Mouse (Mus musculus) thymus, adult 18-20 months (tissue): ENCODE data around the gene Pik3ip1.

ENCODE experiments used
- DNase-seq, 2 experiments: peaks; one replicate each; pipeline ENCODE4 v3.0.0; 2022; ENCODE audit warnings: mixed read lengths in 2 of 2

The Pik3ip1 gene

DNA sequence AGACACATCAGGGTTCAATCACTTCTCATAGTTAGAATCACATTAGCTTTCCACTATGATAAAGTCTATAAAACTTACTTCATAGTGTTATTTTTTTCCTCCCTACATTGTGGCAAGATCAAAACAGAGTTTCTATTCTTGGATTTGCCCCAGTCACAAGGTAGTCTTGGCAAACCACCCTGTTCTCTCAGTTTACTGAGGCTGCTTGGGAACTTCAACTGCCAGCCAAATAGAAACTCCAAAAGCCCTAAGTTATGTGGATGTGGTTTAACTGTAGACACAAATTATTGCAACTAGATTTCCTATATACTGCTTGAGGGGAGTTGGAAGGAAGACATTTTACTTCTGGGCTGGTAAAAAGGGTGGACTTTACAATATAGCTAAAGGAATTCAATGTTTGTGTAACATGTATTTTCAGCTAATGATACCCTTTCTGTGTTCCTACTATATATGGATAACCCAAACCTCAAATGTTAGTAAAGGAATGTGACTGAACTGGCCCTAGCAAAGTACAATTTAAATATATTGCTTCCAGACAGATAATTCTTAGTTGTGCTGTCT lies at the start of gene Pik3ip1:
Gene Pik3ip1 (plus strand): TSS at position 511 of the 561 bp plus-strand sequence.
- DNase-seq = no peak

DNA sequence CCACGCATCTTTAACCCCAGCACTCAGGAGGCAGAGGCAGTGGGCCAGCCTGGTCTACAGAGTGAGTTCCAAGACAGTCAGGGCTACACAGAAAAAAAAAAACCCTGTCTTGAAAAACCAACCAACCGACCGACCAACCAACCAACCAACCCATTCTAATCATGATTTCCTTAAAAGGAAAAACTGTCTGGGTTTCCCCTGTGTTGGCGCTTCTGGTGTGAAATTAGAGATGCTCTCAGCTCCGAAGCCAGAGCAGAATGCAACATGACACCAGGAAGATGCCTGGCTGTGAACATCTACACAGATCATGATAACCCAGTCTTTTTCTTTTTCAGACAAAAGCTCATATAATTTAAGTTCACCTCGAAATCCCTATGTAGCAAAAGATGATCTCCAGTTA lies 47.3 kb upstream of the Pik3ip1 start:
- DNase-seq = no peak

DNA sequence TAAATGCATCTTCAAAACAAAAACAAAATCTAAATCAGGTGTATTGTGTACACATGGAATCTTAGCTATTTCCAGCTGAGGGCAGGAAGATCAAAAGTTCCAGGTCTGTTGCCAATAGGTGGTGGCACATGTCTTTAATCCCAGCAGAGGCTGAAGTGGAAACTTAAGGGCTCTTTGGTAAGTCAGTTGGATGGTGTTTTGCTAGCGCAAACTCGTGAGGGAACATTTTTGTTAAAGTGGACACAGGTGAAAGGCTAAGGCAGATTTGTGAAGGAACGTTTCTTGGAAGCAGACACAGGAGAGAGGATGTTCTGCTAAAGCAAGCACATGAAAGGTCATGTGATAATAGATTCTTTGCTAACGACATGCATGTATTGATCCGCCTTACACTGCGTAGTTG lies 46.6 kb upstream of the Pik3ip1 start:
- no peak for DNase-seq

DNA sequence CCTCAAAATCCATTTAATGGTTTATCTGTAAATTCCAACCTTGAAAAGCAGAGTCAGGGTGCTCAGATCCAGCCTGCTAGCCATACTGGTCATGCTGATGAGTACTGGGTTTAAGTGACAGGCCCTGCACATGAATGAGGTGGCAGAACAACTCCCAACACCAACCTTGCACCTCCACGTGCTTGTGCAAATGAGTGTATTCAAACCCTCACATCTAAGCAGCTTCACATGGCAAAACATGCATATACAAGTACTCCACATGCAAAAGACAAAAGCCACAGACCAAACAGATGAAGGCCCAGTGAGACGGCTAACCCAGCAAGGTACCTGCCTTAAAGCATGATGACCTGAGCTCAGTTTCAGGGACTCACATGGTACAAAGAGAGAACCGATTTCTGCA lies 44.3 kb upstream of the Pik3ip1 start:
- DNase-seq = no peak

DNA sequence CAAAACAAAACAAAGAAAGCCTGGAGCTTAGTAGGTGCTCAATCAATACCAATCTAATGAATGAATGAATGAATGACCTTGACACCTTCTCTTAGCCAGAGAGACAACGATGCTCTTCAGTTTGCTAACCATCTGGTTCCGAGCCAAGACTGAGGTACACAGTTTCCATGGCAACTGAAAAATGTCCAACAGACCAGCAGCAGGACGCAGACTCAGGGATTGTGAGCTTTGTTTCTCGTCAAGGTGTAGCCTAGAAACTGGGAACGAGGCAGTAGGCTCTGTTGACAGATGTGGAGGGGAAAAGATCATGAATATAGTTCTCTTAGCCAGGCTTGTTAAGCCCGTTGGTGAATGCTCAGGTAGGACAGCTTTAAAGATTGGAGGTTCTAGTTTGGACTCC lies 43.1 kb upstream of the Pik3ip1 start:
- no peak for DNase-seq

DNA sequence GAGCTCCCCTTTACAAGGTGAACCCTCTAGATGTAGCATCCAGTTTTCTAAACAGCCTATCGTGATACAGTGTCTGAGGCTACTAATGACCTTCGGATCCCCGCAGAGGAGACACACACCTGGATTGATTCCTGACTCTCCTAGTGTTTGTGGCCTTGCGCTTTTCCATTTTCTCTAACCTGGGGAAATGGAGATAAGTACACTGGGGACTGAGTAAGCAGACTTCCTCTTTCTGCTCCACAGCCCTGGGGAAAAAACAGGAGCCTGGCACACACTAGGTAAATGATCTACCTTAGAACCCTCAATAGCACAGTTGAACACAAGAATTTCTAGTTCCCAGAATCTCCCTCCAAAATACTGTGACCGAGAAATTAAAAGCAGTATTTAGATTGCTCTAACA lies 42.3 kb upstream of the Pik3ip1 start:
- no peak for DNase-seq

DNA sequence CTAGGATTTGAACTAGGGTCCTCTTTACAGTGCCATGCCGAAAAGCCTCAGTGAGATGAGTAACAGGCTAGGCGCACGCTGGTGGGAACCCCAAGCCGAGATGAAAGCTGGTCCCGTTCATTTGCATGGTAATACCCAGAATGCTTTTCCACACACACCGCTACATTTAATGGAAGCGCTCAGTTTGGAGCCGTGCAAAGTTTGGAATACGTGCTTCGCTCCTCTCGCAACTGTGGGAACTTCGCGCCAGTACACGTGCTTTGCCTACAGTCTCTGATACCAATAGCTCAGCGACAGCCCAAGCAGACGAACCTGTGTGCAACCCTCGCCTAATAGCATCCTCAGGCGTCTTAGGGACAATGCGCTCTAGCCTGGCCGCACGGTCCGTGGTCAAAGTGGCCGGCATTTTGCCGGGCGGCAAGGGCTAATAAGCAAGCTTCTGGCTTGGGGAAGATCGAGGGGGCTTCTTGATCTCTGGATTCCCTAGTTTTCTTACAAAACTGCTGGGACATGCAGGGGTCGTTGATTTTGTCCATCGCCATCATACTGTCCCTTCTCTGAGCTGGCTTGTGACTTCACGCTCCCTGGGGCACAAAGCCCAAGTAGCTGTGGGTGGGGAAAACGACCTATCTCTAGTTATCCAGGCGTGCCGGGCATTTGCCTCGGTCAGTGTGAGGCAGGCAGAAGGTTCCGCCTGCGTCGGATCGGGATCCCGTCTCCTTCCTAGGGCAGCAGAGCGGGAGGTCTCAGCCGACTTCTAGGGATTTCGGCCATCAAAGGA lies 41.5 kb upstream of the Pik3ip1 start, which contains the start of gene Patz1:
Gene Patz1 (plus strand): TSS at position 354 of the 781 bp plus-strand sequence.
- DNase-seq = no peak

DNA sequence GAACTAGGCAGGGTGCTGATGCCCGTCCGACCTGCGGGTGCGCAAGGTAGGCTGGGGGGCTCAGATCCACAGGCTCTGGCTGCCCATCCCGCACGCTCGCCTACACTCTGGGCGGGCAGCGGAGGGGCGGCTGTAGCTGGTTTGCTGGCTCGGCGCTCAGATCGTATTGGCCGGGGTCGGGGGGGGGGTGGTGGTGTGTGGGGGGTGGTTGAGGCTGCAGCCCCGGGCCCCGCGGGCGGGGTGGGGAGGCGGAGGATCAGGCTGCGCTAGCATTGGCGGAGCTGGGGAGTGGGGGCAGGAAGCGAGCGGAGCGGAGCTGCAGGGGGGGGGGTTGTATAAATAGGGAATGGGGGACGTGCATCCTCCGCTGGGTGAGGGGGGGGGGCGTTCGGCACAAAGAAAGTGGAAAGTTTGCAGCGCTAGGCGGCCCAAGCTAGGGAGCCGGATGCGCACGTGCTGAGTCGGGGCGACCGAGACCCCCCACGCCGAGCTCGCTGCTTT lies 40.8 kb upstream of the Pik3ip1 start:
- DNase-seq = no peak

DNA sequence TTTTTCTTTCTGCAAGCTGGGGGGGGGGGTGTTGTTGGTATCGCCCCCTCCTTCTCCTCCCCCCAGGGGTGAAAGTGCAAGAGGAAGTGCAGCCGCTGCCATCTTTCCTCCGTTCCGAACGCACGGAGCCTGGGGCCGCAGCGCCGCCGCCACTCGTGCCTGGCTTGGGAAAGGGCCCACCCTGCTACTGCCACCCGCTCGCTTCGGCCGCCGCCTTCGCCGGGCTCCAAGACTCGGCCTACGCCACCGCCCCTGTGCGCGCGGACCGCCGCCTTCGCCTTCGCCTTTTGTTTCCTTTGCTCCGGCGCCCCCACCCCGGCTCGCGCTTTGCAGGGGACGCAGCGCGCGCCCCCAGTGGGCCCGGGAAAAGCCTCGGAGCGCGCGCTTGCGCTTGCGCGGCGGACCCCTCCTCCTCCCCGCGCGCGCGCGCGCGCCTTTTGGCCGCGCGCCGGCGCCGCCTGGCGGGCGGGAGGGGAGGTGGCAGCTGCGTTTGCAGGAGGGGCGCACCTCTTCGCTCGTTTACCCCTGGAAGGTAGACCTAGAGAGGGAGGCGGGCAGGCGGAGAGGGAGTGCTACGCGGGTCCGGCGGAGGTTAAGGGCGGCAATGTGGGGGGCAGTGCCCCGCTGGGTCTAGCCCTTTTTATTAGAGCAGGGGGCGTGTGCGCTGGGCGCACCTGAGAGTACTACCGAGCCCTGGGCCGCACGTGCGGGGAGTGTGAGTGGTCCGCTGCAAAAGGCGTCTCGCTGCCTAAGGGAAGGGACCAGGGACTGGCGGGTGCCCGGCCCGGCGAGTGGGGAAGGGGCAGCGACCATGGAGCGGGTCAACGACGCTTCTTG lies 40.2 kb upstream of the Pik3ip1 start:
- peak; percentile 81 to 87 for DNase-seq

DNA sequence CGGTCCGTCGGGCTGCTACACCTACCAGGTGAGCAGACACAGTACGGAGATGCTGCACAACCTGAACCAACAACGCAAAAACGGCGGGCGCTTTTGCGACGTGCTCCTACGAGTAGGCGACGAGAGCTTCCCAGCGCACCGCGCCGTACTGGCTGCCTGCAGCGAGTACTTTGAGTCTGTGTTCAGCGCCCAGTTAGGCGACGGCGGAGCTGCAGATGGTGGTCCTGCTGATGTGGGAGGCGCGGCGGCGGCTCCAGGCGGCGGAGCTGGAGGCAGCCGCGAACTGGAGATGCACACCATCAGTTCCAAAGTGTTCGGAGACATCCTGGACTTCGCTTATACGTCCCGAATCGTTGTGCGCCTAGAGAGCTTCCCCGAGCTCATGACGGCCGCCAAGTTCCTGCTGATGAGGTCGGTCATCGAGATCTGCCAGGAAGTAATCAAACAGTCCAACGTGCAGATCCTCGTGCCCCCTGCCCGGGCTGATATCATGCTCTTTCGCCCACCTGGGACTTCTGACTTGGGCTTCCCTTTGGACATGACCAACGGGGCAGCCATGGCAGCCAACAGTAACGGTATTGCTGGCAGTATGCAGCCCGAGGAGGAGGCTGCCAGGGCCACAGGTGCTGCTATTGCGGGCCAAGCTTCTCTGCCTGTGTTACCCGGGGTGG lies 39.4 kb upstream of the Pik3ip1 start:
- DNase-seq = peak; percentile 56 to 65

DNA sequence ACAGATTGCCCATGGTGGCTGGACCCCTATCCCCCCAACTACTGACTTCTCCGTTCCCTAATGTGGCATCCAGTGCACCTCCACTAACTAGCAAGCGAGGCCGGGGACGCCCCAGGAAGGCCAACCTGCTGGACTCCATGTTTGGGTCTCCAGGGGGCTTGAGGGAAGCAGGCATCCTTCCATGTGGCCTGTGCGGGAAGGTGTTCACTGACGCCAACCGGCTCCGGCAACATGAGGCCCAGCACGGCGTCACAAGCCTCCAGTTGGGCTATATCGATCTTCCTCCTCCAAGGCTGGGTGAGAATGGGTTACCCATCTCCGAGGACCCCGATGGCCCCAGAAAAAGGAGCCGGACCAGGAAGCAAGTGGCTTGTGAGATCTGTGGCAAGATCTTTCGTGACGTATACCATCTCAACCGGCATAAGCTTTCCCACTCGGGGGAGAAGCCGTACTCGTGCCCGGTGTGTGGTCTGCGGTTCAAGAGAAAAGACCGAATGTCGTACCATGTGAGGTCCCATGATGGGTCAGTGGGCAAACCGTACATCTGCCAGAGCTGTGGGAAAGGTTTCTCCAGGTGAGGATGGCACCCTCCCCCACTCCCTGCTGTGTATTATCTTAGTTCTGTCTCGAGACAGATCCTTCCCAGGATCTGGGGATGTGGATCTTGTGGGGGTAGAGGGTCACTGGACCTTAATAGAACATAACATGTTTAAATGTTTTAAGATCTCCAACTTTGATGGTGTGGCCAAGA lies 38.7 kb upstream of the Pik3ip1 start:
- DNase-seq = peak in 1 of 2 experiments; percentile 55

DNA sequence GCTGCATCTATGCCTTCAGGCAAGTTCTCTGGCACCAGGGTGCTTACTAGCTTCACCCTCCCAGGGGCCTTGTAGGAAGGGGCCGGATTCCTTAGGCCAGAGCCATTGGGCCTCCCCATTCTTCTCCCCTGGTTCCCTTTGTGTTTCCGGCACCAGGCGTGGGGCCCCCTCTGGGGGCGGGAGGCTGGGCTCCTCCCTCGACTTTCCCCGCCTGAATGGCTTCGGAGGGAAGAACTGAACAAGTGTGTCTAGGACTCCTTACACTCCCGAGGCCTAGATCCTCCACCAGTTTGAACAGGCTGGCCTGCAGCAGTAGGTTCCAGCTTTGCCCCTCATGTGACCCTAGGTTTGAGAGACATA lies 38.2 kb upstream of the Pik3ip1 start:
- peak; percentile 68 to 76 for DNase-seq

DNA sequence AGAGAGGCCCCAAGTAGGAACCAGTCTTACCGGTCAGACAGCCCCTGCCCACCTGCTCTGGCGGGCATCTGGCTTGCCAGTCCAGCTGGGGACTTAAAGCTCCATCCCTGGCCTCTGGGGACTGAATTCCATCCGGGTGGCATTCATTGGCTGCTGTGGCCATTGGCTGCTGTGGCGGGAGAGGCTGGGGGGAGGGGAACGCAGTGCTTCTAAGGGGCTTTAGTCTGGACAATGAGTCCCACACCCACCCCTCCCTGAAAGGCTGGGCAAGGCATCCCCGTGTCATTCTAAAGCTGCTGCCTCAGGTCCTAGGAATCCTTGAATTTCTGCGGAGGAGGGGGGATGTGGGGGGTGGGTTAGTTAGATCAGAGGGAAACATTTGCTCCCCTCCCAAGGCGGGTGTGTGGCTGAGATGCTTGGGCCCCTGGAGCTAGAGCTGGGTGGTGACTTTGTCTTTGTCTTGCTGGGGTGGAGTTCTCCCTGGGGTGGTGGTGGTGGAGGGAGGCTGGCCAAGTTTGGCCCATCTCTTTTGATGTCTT lies 37.4 kb upstream of the Pik3ip1 start:
- no peak for DNase-seq

DNA sequence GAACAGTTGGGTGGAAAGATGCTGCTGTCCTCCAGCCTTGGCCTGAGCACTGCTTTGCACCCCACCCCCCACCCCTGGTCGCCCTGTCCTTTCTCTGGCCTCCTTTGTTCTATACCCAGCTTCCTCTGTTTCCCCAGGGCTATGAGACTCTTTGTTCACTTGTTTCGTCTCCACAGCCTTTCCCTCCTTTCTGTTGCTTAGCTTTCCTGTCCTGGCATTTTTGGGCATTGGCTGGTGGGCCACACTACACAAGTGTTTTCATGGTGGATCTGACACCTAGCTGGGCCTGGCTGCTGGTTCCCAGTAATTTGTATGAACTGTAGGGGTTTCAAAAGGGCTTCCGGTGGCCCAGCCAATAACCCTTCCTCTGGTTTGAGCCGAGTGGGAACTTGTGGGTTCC lies 36.8 kb upstream of the Pik3ip1 start:
- no peak for DNase-seq

DNA sequence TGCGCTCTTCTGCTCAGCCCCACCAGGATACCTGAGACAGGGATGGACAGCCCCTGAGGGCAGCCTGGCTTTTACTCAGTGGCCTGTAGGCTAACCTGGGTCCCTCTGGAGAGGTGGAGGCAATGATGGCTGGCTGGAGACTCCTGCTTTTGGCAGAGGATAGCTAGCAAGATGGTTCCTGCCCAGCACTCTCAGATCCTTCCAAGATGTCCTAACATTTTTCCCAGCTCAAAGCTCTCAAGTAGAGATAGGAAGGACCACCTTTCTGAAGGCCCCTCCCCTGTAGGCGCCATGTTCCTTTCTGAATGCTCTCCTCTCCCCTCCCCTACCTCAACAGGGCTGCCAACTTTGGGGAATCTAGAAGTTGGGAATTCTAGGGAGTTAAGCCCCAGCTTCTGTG lies 35.6 kb upstream of the Pik3ip1 start:
- DNase-seq = no peak

DNA sequence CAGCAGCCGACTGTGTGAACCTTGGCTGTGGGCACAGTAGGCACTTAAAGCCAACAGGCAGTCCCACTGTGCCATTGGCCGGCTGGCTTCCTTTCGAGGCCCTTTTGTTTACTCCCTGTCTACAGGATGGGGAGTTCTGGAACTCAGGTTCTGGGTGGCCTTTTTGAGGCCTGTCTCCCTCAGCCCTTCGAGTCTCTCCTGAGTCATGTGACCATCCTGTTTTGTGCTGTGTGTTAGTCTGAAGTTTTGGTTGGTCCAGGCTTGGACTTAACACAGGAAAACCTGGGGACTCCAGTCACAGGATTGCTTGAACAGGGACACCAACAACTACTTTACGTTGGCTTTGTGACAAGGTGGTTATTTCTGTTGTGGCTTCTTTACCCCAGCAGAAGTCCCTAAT lies 34.1 kb upstream of the Pik3ip1 start:
- DNase-seq = no peak

DNA sequence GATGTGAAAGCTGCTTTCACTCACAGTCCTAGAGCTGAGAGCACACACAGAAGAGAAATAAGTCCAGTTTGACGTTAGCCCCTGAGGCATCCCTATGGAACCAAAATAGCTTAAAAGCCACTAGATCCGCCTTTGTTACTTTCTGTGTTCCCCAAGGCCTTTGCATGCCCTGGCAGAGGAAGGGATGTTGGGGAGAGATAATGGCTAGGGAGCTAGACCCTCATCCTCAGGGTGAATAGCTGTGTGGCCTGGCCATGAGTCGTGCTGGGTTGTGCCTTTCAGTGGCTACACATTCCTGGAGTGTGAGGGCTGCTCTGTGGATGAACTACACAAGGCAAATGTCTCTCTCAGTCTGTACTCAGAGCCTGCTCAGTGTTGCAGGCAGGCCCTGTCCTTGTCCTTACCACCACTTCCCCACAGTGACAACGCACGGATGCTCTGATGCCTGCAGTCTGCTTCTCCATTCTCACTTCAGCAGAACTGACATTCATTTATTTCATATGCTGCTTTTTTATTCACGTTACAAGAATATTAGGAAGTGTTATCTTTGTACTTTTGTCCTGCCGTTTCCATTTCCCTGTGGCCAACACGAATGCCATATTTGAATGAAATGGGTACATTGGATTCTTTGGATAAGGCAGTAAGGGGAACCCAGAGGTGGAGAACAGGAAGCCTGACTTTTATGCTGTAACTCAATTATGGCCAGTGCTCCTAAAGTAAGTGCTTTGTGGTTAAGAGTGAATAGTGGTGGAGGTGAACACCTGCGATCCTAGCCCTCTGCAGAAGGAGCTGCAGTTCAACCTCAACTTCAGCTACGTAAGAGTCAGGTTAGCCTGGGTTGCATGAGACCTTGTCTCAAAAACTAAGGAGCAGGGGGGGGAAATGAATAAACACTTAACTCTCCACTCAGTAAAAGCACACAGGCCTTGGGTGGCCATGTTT lies 32.1 kb upstream of the Pik3ip1 start:
- DNase-seq = no peak

DNA sequence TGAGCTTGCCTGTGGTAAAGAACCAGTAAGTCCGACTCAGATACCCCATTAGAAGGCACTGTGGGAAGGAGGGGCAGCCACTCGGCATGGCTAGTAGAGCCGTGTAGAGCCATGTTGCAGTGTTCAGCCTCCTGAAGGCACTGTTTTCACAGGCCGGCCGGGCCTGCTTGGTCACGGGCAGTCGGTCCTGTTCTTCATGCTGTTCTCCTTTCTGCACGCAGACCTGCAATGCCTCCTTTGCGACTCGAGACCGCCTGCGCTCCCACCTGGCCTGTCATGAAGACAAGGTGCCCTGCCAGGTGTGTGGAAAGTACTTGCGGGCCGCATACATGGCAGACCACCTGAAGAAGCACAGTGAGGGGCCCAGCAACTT lies 31.4 kb upstream of the Pik3ip1 start:
- DNase-seq = no peak

DNA sequence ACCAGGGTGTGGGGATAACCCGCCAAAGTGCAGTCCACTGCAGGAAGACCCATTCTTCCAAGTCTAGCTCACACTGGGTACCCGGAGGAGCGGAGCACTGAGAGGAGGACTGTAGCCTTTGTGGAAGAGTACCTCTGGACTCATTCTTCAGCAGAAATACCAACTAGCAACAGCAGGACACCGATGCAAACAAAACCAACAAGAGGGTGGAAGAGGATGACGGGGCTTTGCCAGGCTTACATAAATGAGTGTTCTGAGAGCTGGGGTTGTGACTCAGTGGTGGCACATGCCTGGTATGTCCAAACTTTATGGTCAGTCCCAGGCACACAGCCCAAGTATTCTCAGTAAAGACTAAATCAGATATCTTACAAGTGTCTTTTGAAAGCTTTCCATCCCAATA lies 29.1 kb upstream of the Pik3ip1 start:
- DNase-seq = no peak

DNA sequence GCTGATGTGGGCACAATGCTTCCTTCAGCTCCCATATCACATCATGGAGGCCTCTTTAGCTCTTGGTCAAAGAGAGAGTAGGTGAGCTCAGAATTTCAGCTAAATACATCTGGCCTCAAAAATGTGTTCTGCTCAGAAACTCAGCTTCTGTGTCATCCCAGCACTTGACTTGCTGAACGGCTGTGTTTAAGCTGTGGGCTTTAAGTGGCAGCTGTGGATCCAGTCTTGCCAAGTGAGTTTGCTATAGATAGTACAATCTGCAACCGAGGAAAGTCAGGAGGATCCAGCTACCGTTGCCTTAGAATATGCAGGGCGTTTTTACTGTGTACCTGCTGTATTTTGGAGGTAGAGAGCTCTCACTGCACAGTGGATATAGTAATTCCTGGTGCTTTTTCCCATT lies 27.8 kb upstream of the Pik3ip1 start:
- DNase-seq = no peak

DNA sequence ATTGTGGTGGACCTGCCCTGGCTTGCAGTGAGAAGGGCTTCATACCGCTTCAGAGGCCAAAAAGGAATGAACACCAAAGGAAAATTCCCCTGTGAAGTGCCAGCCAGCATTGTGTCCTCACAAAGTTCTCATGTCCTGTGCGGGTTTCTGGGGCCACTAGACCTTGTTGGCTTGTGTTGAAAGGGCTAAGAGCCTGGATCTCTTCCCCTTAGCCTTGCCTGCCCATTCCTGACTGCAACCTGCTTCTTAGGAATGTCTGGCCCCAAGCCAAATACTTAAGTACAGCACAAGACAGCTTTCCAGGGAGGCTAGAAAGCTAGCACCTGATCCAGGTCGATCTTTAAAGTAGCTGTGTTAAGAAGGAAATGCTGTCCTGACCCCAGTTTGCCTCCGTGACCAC lies 27.4 kb upstream of the Pik3ip1 start:
- no peak for DNase-seq
